Mouse (Mus musculus): ENCODE results near the gene Pafah2. TPM values are rescaled to one million over a fixed set of nuclear protein-coding genes. Genes with fewer than 3 reads are reported as not detected.

The Pafah2 gene
- polyA plus RNA-seq, 1 experiment from 2014 or later = 10.2 TPM

DNA sequence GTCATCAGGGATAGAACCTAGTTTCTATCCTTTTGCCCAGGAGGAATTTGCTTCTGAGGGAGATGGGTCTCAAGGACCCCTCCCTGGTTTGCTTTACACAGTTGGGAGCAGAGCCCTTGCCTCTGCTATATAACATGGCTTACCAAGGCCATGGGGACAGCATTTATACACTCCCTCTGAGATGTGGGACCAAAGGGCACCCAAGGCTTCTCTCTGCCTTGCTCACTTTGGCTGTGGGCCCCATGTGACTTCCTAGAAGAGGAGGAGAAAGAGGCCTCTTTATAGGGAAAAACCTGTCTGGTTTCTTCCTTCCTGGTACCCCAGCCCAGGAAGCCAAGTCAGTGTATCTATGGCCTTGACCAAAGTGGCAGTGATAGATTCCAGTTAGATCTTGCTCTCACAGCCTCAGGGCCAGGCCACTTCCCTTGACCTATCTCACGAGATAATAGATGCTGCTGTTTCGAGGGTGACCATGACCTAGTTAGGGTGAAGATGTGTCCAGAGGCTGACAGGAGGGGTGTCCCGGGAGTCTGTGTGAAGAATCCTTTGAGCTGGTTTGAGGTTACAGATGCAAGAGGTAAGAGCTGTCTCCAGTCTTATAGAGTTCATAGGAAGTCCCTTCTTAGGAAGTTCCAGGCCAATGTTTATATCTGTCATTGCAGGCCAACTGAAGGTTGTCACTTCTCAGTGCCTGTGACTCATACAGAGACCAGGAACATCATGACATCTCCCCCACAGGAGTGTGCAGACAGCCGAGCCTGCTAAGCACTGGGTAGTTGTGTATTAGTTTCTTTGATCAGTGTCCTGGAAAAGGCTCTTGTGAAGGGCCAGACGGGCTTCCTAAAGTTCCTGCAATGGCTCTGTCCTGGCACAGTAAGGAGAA, 42.4 kb upstream of the Pafah2 start:
- Histone ChIP-seq H3K27me3 (ENCODE audit: control insufficient read depth, insufficient read depth, low read length) (peaks cover 8% of the 10 kb centered on the region; the same call in 1 of the 2 replicates), H3K9ac (ENCODE audit: low read depth, low read length) (no peak overlapping the region), H3K9me3 (ENCODE audit: control insufficient read depth, low read length) (no peaks in the 10 kb centered on the region), H3K4me3 (ENCODE audit: low read depth, low read length) (no peak overlapping the region), H3K36me3 (ENCODE audit: control insufficient read depth, insufficient read depth, low read length) (no peaks in the 10 kb centered on the region), H3K4me2 (replicated peaks; ENCODE audit: low read depth, low read length) (no peak overlapping the region), H3K27ac (ENCODE audit: low read depth, low read length) (no peak overlapping the region), H3K4me1 (replicated peaks; ENCODE audit: control insufficient read depth, insufficient read depth, low read length) (peaks cover 7% of the 10 kb centered on the region; the same call in 1 of the 2 replicates)
- ATAC-seq (ENCODE audit: low FRiP score) (no peak), DNase-seq (ENCODE audit: low spot score) (no peak)
- WGBS = 70% methylated on average over 5 of the region's 5 CpGs

DNA sequence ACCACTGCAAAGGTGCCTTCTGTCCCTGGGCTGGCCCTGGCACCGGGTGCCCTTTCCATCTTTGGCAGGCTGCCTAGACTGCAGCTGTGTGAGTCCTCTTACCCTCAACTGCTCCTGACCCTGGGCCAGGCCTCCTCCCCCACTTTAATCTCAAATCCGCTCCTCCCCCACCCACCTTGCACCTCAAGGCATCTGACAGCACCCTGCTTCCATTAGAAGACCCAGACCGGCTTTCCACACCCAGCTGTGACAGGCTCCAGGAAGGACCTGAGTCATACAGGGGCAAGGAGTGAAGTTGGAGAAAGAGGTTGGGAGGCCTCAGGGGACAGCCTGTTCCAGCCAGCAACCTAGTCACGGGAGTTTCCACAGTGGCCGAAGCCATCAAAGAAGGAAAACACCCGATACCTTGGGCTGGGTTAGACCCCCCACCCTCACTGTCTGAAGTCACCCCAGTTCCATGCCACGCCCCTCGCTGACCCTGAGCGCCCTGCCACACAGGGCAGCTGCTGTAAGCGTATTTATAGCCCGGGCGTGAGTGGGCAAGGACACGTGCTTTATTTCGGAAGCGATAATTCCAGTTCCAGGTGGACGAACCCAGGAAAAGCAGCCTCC, 40.2 kb upstream of the Pafah2 start:
- Histone ChIP-seq H3K9me3 (ENCODE audit: control insufficient read depth, low read length) (no peaks in the 10 kb centered on the region), H3K9ac (ENCODE audit: low read depth, low read length) (no peak overlapping the region), H3K36me3 (ENCODE audit: control insufficient read depth, insufficient read depth, low read length) (no peaks in the 10 kb centered on the region), H3K27ac (ENCODE audit: low read depth, low read length) (no peak overlapping the region), H3K4me1 (replicated peaks; ENCODE audit: control insufficient read depth, insufficient read depth, low read length) (peaks cover 7% of the 10 kb centered on the region; the same call in 1 of the 2 replicates), H3K4me3 (ENCODE audit: low read depth, low read length) (no peak overlapping the region), H3K27me3 (ENCODE audit: control insufficient read depth, insufficient read depth, low read length) (peaks cover 8% of the 10 kb centered on the region; the same call in 1 of the 2 replicates), H3K4me2 (replicated peaks; ENCODE audit: low read depth, low read length) (no peak overlapping the region)
- 50% methylated on average over 16 of the region's 16 CpGs for whole genome bisulfite sequencing
- ATAC-seq (ENCODE audit: low FRiP score) (no peak), DNase-seq (ENCODE audit: low spot score) (no peak)

DNA sequence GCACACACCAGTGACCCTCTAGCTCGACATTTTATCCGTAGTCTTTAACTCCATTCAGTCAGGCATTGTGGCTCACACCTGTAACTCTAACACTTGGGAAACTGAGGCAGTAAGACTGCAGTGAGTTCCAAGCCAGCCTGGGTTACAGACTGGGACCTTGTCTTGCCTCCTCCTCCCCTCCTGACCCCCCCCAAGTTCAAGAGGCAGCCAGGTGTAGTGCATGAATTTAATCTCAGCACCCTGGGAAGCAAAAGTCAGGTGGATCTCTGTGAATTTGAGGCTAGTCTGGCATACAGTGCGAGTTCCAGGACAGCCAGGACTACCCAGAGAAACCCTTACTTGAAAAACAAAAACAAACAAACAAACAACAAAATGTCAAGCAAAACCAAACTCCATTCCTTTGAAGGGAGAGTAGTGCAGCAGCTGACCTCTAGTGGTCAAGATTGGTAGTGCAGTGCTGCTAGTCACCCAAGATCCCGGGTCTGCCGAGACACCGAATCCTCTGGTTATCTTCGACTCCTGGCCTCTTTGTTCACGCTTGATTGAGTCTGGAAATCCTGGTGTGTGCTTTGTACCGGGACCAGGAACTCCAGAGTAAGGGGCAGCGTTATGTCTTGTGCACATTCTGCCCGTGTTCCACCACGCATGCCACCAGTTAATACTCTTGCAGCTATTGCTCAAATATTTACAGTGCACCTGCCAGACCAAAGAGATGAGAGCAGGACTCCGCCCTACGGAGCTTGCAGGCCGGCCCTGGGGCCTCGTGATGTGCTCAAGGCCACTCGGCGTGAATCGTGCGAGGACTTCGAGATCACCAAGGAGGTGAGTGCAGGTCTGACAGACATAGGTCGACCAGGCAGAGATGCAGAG, 39.3 kb upstream of the Pafah2 start:
- Histone ChIP-seq H3K9ac (ENCODE audit: low read depth, low read length) (0 out of 2 replicates have a peak overlapping the region, but pooled peaks have one; percentile 27), H3K36me3 (ENCODE audit: control insufficient read depth, insufficient read depth, low read length) (no peaks in the 10 kb centered on the region), H3K9me3 (ENCODE audit: control insufficient read depth, low read length) (no peaks in the 10 kb centered on the region), H3K4me3 (ENCODE audit: low read depth, low read length) (no peak overlapping the region), H3K4me2 (replicated peaks; ENCODE audit: low read depth, low read length) (peak overlapping the region; percentile 28; the same call in 1 of the 2 replicates), H3K27me3 (ENCODE audit: control insufficient read depth, insufficient read depth, low read length) (peaks cover 8% of the 10 kb centered on the region; the same call in 1 of the 2 replicates), H3K27ac (ENCODE audit: low read depth, low read length) (no peak overlapping the region), H3K4me1 (replicated peaks; ENCODE audit: control insufficient read depth, insufficient read depth, low read length) (0 out of 2 replicates have a peak, but pooled peaks cover 2% of the 10 kb centered on the region)
- ATAC-seq (ENCODE audit: low FRiP score) = no peak
- peak; percentile 87 for DNase-seq (ENCODE audit: low spot score)
- WGBS = 22% methylated on average over 22 of the region's 22 CpGs

DNA sequence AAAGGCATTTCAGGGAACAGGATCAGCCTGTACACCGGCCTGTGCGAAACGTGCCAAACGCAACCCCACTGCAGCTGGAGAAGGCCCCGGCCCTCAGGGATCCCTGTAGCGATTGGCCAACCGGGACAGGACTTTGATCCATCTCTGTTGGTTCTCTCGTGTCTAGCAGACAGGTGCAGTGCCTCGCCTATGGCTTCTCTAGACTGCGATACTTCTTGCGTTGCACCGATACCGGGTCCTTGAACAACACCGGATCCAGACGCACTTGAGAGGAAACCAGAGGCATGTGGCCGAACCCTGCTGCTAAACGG, 38.7 kb upstream of the Pafah2 start:
- Histone ChIP-seq H3K27ac (ENCODE audit: low read depth, low read length) (no peak overlapping the region), H3K4me1 (replicated peaks; ENCODE audit: control insufficient read depth, insufficient read depth, low read length) (no peaks in the 10 kb centered on the region), H3K9me3 (ENCODE audit: control insufficient read depth, low read length) (no peaks in the 10 kb centered on the region), H3K9ac (ENCODE audit: low read depth, low read length) (0 out of 2 replicates have a peak overlapping the region, but pooled peaks have one; percentile 27), H3K36me3 (ENCODE audit: control insufficient read depth, insufficient read depth, low read length) (no peaks in the 10 kb centered on the region), H3K4me3 (ENCODE audit: low read depth, low read length) (no peak overlapping the region), H3K4me2 (replicated peaks; ENCODE audit: low read depth, low read length) (peak overlapping the region; percentile 28; the same call in 1 of the 2 replicates), H3K27me3 (ENCODE audit: control insufficient read depth, insufficient read depth, low read length) (peaks cover 8% of the 10 kb centered on the region; the same call in 1 of the 2 replicates)
- no peak for DNase-seq (ENCODE audit: low spot score)
- WGBS = 36% methylated on average over 17 of the region's 17 CpGs
- ATAC-seq (ENCODE audit: low FRiP score) = no peak

DNA sequence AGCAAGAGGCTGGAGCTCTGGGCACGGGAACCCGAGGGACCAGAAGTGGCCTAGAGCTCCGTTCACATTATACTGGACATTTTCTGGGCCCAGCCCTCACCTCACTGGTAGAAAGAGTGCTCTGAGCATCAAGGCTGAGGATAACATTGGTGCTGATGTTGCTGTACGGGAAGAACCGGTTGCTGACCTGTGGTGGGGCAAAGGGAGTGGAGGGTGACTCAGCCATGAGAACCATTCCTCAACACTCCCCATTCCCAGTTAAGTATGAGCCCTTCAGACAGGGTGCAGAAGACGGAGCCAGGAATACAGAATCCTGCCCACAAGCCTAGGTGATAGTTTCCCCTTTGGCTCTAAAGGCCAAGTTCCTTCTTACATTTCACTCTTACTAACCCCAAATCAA, 36.5 kb upstream of the Pafah2 start:
- Histone ChIP-seq H3K4me3 (ENCODE audit: low read depth, low read length) (no peak overlapping the region), H3K9ac (ENCODE audit: low read depth, low read length) (no peak overlapping the region), H3K27ac (ENCODE audit: low read depth, low read length) (no peak overlapping the region), H3K9me3 (ENCODE audit: control insufficient read depth, low read length) (no peaks in the 10 kb centered on the region), H3K27me3 (ENCODE audit: control insufficient read depth, insufficient read depth, low read length) (peaks cover 8% of the 10 kb centered on the region; the same call in 1 of the 2 replicates), H3K36me3 (ENCODE audit: control insufficient read depth, insufficient read depth, low read length) (no peaks in the 10 kb centered on the region), H3K4me1 (replicated peaks; ENCODE audit: control insufficient read depth, insufficient read depth, low read length) (no peaks in the 10 kb centered on the region), H3K4me2 (replicated peaks; ENCODE audit: low read depth, low read length) (no peak overlapping the region)
- no peak for ATAC-seq (ENCODE audit: low FRiP score)
- WGBS = 85% methylated on average over 6 of the region's 6 CpGs
- DNase-seq (ENCODE audit: low spot score) = no peak

DNA sequence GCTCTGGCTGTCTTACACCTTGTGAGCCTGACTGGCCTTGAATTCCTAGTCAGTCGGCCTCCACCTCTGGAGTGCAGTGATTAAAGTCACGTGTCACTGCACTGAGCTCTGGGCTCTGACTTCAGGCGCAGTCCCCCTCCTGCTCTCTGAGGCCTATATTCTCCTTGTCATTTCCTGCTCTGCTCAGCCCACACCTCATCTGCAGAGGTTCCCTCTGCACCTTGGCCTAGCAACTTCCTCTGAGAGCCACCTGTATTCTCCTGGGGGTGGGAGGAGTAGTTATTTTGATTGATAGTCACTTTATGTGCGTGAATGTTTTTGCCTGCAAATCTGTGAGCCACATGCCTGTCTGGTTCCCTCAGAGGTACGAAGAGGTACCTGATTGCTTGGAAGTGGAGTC, 34.9 kb upstream of the Pafah2 start:
- Histone ChIP-seq H3K9ac (ENCODE audit: low read depth, low read length) (no peak overlapping the region), H3K27ac (ENCODE audit: low read depth, low read length) (no peak overlapping the region), H3K27me3 (ENCODE audit: control insufficient read depth, insufficient read depth, low read length) (peaks cover 8% of the 10 kb centered on the region; the same call in 1 of the 2 replicates), H3K4me3 (ENCODE audit: low read depth, low read length) (no peak overlapping the region), H3K4me2 (replicated peaks; ENCODE audit: low read depth, low read length) (no peak overlapping the region), H3K36me3 (ENCODE audit: control insufficient read depth, insufficient read depth, low read length) (no peaks in the 10 kb centered on the region), H3K9me3 (ENCODE audit: control insufficient read depth, low read length) (no peaks in the 10 kb centered on the region), H3K4me1 (replicated peaks; ENCODE audit: control insufficient read depth, insufficient read depth, low read length) (no peaks in the 10 kb centered on the region)
- WGBS = 50% methylated on average over 5 of the region's 5 CpGs
- no peak for DNase-seq (ENCODE audit: low spot score)
- no peak for ATAC-seq (ENCODE audit: low FRiP score)

DNA sequence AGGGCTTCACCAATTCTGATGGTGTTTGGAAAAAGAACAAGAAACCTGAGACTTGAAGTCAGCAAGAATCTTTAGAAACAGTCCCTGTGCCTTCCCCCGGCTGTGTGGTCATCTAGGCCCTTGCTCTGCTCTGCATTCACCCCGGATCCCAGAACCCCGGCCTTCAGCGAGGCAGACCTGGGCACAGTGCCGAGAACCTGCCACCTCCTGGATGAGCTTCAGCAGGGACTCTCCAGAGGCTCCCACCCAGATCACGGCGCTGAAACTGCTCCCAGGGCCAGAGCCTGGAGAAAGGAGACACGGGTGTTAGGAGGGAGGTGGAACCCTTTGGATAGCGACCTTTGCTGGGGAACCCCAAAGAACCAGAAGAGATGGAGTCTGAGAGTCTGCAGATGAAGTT, 34.0 kb upstream of the Pafah2 start:
- ATAC-seq (ENCODE audit: low FRiP score) (no peak), DNase-seq (ENCODE audit: low spot score) (no peak)
- H3K4me1 ChIP-seq (replicated peaks; ENCODE audit: control insufficient read depth, insufficient read depth, low read length) = no peaks in the 10 kb centered on the region
- no peaks in the 10 kb centered on the region for H3K9me3 ChIP-seq (ENCODE audit: control insufficient read depth, low read length)
- H3K27me3 ChIP-seq (ENCODE audit: control insufficient read depth, insufficient read depth, low read length) = peaks cover 8% of the 10 kb centered on the region; the same call in 1 of the 2 replicates
- H3K9ac ChIP-seq (ENCODE audit: low read depth, low read length) = no peak overlapping the region
- H3K4me2 ChIP-seq (replicated peaks; ENCODE audit: low read depth, low read length) = no peak overlapping the region
- no peak overlapping the region for H3K4me3 ChIP-seq (ENCODE audit: low read depth, low read length)
- 63% methylated on average over 9 of the region's 9 CpGs for WGBS
- H3K36me3 ChIP-seq (ENCODE audit: control insufficient read depth, insufficient read depth, low read length) = no peaks in the 10 kb centered on the region
- H3K27ac ChIP-seq (ENCODE audit: low read depth, low read length) = no peak overlapping the region

DNA sequence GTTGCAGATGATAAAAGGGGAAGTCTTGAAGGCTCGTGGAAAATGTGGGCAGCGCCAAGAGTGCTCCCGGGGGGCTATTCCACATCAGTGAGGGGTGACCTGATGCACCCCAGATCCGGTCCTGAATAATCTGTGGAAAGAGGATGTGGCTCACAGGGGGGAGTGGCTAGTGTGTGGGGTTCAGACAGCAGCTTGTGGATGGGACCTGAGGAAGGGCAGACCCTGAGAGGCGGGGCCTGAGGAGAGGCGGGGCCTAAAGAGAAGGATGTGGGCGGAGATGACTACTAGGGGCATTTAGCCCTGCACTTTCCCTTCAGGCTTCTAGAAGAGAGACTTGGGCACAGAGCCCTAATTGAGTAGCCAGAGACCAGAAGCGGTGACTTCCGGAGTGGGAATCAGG, 33.5 kb upstream of the Pafah2 start:
- Histone ChIP-seq H3K27ac (ENCODE audit: low read depth, low read length) (no peak overlapping the region), H3K9me3 (ENCODE audit: control insufficient read depth, low read length) (no peaks in the 10 kb centered on the region), H3K4me2 (replicated peaks; ENCODE audit: low read depth, low read length) (no peak overlapping the region; the same call in 1 of the 2 replicates), H3K4me1 (replicated peaks; ENCODE audit: control insufficient read depth, insufficient read depth, low read length) (no peaks in the 10 kb centered on the region), H3K4me3 (ENCODE audit: low read depth, low read length) (no peak overlapping the region), H3K27me3 (ENCODE audit: control insufficient read depth, insufficient read depth, low read length) (peaks cover 4% of the 10 kb centered on the region; the same call in 1 of the 2 replicates), H3K9ac (ENCODE audit: low read depth, low read length) (no peak overlapping the region), H3K36me3 (ENCODE audit: control insufficient read depth, insufficient read depth, low read length) (no peaks in the 10 kb centered on the region)
- 24% methylated on average over 9 of the region's 9 CpGs for whole genome bisulfite sequencing
- ATAC-seq (ENCODE audit: low FRiP score) = no peak
- peak; percentile 33 for DNase-seq (ENCODE audit: low spot score)
